Mouse (Mus musculus): ENCODE data around the gene Ankrd65.
A peak's percentile ranks its signal among the peaks of the same experiment; 100 is the strongest.
"Not testable (repeated sequence)": the region's sequence is repeated elsewhere in the genome, so short reads cannot be mapped to it uniquely, and the experiment has no call there.

Ankrd65 gene

DNA sequence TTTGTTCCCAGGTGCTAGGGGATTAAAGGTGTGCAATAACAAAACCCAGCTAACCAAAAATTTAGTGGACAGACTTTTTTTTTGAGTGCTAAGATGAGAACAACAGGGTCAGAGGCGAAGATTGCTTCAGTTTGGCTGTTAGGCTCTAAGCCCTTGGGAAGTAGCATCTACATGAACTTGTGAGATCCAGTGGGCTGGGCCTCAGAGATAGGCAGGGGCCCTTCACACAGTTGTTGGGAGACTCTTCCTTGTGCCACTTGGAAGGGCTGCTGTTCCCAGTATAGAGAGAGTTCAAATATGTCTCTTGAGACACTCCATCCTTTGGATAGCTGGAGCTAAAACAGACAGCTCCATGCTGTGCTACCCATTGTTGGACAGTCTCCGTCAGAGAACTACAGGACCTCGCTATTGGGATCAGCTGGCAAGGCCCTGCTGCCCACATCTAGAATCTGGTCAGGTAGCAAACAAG is at the start of gene Ankrd65:
Ankrd65 (plus strand) TSS at position 419 of the 469 bp plus-strand sequence.
- DNase-seq (ENCODE audit: low read depth in 2 of 2, low spot score in 2 of 2), result no peak

DNA sequence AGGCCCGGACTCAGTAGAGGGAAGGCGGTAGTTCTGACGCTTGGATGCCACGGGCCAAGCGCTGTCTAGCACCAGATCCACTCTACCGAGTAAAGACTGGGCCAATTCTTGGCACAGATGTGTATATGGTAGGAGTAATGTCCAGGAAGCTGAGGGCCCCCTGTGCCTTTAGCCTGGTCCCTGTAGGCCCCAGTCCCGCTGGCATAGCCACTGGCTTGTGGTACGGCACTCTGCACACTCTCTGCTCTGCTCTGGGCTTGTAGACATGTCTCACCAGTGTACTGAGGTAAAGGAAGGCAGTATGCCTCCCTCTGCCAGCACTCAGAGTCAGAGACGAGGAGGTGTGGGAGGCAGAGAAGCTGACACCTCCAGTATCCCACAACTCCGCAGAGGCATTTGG is 49.6 kb upstream of the Ankrd65 start:
- DNase-seq (ENCODE audit: low read depth in 2 of 2, low spot score in 2 of 2), result not testable (repeated sequence)

DNA sequence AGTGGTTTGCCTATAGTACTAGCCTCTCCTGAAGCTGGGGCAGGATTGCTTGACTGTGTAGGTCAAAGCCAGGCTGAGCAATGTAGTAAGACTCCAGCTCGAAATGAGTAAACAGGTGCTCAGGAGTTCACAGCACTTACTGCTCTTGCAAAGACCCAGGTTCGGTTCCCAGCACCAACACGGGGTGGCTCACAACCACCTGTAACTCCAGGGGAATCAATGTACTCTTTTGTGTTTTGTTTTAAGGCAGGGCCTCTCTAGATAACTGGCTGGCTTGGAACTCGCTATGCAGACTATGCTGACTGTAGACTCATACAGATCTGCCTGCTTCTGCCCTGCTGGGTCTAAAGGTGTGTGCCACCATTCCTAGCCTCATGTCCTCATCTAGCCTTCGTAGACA is 47.6 kb upstream of the Ankrd65 start:
- DNase-seq (ENCODE audit: low read depth in 2 of 2, low spot score in 2 of 2), result no peak

DNA sequence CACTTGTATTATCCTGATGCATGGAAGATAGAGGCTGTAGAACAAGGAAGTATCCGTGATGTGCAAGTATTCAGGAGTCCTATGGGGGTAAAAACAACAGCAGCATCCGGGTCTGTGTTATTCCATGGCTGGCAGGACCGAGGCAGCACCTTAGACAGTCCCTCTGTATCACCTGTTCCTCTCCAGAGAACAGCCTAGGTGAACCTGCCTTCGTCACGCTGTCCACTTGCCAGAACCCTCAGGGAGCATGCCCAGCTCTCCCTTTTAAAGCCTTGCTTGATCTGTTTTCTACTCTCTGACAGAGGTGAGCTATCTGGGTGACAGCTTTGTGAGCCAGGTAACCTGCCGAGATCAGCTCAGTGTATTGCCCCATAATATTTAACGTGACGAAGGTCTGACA is 45.8 kb upstream of the Ankrd65 start:
- no peak for DNase-seq (ENCODE audit: low read depth in 2 of 2, low spot score in 2 of 2)

DNA sequence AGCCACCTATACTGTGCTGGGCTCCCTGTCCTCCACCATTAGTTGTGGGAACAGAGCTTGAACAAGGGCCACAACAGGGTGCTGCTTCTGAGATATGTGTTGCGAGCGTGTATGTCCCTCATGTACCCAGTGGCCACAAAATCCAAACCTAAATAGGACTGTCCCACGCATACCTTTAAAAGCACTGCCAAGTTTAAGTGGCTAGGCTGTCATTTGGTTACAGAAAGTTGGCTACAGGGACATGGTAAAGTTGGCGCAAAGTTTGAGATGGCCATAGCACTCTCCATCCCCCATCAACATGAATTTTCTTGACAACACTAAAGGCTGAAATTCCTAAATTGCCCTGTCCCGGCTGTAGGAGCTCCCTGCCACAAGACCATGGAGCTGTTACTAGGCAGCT is 45.1 kb upstream of the Ankrd65 start:
- DNase-seq (ENCODE audit: low read depth in 2 of 2, low spot score in 2 of 2), result no peak

DNA sequence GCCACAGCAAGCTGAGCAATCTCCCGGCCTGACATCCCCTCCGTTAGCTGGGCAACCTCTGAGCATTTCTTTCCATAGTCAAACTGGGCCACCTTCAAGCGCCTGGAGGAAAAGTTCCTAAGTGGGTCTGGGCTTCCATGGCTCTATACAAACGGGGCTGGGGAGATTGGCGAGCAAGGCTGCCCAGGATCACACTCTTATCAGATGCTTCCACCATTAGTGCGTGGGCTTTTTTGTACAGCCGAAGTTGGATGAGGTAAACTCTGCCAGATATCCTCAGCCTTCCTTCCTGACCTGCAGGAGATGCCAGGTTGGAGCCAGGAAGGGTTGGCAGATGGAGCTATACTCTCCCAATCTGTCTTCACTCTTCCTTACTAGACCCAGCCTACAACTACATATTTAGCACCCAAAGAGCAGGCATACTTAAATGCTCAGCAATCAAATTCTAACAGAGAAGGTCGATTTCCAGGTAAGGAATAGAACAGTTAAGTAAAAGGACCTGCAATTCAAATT is 44.1 kb upstream of the Ankrd65 start:
- no peak for DNase-seq (ENCODE audit: low read depth in 2 of 2, low spot score in 2 of 2)

DNA sequence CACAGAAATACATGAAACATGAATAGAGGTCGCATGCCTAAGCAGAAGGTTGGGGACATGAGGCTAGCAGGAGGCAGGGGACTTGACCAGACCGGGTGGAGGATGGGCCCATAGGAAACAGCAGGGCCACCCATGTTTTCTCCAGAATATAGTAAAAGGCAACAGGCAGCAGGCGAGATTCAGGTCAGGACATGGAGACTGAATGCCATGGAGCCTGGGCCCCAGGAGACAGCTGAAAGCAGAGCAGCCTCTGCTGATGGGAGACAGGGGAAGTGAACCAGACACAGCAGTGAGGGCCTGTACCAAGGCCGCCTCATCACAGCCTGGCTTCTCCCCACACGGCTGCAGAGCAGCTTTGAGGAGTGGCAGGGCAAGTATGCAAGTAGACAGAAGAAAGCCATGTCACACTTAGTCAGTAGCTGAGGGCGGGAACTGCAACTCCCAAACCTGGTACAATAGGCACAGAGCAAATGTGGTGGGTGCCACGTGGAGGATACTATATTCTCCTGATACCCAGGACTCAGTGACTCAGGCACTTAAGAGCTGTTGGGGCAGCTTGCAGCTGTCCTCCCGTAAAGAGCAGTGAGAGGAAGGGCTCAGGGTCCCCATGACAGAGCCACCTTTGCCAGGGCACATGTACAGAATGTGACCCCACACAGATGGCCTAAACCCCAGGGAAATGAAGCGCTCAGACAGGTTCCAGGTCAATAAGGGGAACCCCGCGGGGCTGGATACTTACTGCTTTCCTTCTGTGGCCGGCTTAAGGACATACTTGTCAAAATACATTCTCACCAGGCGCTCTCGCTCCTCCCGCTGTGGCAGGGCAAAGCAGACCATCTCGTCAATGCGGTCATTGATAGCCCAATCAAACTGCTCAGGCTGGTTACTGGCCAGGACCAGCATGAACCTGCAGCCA is 43.4 kb upstream of the Ankrd65 start:
- no peak for DNase-seq (ENCODE audit: low read depth in 2 of 2, low spot score in 2 of 2)

DNA sequence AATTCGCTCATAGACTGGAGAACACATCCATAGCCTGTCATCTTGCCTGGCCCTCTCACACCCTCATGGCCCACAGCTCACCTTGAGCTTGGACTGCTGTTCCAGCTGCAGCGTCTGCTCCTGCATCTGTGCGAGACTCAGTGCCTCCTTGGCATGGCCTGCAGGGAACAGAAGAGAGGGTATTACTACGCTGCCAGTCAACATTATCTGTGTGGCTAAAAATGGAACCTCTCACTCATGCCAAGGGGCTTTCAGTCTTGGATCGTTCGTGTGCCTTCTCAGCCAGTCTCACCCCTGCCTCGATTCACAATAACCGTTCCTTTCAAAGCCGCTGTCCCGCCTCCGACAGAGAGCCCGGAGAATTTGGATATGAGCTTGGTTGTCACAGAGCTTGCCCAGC is 33.2 kb upstream of the Ankrd65 start:
- DNase-seq (ENCODE audit: low read depth in 2 of 2, low spot score in 2 of 2), result no peak

DNA sequence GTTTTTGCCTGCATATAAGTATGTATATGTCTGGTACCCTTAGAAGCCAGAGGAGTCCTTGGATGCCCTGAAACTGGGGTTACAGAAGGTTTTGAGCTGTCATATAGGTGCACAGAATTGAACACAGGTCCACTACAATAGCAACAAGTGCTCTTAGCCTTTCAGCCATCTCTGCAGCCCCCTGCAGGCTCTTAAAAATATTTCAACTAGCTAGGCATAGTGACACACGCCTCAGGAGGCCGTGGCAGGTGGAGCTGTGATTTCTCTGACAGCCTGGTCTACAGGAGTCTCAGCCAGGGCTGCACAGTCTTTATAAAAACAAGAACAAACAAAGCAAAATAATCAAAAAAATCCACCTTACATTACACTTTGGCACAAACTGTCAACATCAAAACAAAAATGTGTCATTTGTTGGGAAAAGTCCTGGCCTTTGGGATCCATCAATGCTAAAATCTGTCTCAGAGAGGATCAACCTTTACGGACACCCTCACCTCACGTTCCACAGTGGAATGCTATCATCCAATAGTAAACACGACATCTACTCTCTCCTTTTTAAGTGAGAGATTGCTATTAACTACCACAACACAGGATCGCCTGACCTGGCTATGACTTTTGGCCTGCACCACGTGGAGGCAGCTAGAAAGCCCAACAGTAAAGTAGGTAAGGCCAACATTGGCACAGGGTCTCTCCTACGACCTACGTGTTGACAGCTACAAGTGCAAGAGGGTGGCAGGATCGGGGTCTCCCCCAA is 30.2 kb upstream of the Ankrd65 start:
- DNase-seq (ENCODE audit: low read depth in 2 of 2, low spot score in 2 of 2), result peak; percentile 30 to 59

DNA sequence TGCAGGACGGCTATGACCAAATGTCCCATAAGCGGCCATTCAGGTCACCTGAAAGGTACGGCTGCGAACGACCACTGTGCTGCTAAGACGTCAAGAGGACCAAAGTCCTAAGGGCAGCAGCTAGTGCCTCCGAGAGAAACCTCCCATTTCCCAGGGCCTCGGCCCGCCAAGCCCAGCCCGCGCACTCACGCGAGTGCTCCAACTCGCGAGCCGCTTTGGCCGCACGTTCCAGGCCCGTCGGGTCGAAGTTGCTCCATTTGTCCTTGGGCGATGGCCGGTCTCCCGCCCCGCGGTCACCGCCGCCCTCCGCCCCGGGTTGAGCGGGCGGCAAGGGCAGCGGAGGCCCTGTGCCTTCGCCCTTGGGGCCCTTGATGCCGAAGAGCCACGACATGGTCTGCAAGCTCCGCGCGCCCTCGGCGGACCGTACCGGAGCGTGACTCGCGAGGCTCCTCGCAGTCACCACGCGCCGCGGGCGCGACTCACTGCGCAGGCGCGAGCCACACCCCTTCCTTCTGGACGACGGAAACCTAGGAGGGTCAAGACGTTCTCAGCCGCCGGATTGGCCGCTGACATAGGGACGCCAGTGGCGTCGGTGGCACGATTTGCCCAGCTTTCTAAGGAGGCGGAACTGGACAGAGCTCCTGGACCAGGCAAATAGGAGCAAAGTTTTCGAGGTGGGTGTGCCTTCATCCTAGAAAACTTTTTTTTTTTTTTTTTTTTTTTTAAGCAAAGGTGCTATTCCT is 29.5 kb upstream of the Ankrd65 start, which contains the start of gene Atad3a:
Atad3a (minus strand) TSS at position 481 of the 743 bp plus-strand sequence.
- DNase-seq (ENCODE audit: low read depth in 2 of 2, low spot score in 2 of 2), result peak; percentile 92 to 95

DNA sequence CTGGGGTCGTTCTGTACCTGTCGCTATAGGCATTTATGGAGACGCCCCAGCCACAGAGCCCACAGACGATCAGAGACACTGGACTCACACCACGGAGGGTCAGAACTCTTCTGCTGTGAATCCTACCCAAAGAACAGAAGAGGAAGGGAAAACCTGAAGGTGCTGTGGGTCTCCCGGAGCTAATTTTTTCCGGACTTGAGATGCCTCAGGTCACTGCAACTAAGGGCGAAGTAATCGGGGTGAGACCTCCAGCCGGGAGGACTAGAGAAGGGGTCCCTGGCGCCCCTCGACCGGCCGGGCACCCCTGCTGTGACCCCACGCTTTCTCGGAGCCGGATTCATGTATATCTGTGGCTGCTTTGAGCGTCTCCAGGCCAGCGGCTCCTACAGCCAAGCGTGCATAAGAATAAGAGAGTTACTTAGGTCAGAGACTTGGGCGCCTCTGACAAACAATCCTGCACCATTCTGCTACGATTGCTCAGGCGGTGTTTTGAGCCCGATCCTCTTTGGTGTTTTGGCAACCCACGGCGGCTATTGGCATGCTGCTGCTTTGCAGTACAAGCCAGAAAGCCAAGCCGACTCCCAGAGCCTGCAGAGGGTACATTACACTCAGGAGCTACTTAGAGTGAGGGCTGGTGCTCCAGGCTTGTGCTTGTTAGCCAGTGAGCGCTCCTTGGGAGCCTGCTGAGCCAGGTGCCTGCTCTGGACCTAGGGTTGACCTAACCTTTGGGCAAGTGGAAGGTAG is 28.7 kb upstream of the Ankrd65 start:
- DNase-seq (ENCODE audit: low read depth in 2 of 2, low spot score in 2 of 2), result no peak

DNA sequence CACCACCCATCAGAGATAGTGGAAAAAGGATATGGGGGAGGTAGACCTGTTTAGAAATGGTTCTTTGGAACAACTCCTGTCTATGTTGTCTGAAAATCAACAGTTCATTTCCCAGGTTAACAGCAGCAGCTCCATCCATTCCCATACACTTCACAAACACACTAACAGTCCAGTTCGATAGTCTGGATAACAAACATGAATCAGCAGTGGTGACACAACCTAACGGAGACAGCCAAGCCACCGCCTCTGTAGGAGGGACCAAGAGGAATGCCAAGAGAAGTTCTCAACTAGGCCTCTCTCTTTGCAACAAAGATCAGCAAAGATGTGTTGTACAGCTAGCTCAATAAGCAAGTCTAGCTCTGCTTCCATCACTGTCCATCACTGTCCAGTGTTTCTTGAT is 27.9 kb upstream of the Ankrd65 start:
- DNase-seq (ENCODE audit: low read depth in 2 of 2, low spot score in 2 of 2), result no peak

DNA sequence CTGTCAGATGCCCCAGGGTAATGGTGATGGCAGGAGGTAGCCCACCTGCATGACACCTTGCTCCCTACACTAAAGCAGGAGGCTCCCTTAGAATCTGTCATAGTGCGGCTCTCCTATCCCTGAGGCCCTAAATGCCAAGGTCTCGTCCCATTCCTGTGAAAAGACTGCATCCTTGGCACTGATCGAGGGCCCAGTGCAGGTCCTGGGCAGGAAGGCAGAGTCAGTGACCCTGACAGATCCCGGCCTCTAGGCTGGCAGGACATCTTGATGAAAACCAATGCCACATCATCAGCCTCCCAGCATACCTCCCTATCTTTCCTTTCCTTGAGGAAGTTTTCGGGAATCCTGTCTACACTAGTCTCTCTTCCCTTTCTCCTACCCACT is 20.8 kb upstream of the Ankrd65 start:
- no peak for DNase-seq (ENCODE audit: low read depth in 2 of 2, low spot score in 2 of 2)

DNA sequence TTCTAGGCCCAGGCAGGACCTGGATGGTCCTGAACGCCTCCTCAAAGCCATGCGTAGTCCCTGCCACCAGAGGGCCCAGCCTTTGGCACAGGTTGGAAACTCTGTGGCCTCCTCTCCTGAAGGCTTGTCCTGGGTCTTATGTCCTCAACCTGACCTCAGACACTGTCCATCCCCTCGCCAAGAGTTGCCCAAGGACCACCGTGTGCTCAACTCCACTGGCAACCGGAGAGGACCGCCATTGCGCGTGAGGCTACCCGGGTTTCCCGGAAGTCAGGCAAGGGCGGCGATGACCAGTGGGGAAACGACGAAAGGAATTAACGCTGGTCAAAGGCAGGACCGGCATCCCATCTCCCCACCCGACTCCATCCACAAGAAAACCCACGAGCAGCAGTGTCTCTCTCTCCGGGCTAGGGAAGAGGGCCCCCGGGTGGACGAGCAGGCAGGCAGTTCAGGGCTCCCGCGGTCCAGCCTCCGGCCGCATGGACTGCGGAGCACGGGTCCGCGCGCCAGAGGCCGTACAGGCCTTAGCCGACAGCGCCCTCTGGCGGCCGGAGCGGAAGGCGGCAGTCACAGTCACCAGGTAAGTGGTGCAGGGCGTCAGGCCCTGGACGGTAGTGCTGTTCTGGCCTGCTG is 20.2 kb upstream of the Ankrd65 start:
- DNase-seq (ENCODE audit: low read depth in 2 of 2, low spot score in 2 of 2), result peak; percentile 70 to 73

DNA sequence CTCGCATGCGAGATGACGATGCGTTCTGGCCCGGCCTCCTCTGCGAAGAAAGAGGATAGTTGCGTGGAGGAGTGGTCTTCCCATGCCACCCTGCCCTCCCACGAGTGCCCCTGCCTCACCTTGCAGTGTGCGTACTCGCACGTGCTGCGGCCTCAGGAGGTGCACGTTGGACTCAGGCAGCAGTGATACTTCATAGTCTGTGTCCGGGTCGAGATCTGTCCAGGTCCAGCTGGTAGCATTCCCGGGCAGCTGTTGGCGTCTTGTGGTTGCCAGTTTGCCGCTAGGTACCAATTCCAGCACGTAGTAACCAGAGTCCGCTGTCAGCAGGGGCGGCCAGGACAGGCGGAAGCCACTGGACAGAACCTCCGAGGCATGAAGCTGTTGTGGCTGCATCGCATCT is 19.6 kb upstream of the Ankrd65 start:
- DNase-seq (ENCODE audit: low read depth in 2 of 2, low spot score in 2 of 2), result no peak

DNA sequence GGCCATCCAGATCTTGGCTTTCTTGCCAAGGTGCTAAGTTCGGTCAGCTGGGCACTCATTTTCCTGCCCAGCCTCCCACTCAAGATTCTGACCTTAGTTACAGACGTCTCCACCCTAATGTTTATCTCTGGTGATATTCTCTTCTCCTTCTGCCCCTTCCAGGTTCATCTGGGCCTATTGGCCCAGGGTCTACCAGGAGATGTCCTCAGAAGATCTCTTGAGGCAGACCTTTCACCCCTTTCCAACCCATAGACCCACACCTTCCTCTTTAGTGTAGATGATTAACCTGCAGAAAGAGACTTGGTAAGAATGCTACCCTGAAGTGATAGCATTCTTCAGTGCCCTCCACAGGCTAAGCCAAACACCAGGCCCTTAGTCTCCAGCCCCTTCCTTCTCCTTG is 18.5 kb upstream of the Ankrd65 start:
- no peak for DNase-seq (ENCODE audit: low read depth in 2 of 2, low spot score in 2 of 2)

DNA sequence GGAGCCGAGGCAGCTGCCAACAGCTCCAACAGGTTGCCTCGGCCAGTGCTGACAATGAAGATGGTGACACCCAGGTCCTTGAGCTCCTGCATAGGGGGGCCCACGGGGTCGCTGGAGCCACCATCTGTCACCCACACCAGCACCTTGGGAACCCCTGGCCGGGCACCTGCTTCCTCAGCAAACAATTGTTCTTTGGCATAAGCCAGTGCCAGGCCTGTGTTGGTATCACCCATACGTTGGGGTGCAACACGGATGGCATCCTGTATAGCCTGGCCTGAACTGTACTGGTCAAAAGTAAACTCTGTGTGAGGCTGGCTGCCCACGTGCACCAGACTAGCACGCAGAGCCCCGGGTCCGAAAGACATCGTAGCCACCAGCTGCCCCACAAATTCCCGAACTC is 17.5 kb upstream of the Ankrd65 start:
- DNase-seq (ENCODE audit: low read depth in 2 of 2, low spot score in 2 of 2), result no peak

DNA sequence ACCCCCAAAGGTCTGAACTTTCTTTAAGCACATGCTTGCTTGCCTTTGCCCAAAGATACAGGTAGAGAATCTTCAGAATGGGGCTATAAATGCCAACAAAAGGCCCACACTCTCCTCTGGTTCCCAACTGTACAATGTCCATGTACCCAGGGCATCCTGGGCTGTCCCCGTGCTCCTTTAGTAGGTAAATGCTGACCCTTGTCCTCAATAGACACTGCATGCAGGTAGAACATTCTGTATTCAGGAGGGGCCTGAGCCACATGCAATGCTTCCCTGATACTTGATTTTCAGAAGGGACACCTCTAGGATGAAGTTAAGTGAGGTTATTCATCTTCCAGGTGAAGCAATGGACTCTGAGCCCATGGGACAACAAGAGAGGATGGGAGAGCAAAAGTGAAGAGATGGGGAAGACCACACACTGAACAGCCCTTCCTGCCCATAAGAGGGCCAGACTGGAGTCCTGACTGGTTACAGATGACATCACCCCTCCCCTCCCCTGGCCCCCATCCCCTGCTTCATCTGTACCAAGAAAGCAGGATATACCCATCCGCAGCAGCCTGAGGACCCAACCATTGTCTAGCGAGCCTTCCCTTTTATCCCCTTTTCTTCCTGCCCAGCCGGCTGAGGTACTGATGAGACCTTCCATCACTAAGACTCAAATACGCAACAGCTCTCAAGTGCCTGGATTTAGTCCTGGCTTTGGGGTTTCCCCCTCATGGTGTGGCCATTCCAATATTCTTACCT is 16.7 kb upstream of the Ankrd65 start:
- no peak for DNase-seq (ENCODE audit: low read depth in 2 of 2, low spot score in 2 of 2)

DNA sequence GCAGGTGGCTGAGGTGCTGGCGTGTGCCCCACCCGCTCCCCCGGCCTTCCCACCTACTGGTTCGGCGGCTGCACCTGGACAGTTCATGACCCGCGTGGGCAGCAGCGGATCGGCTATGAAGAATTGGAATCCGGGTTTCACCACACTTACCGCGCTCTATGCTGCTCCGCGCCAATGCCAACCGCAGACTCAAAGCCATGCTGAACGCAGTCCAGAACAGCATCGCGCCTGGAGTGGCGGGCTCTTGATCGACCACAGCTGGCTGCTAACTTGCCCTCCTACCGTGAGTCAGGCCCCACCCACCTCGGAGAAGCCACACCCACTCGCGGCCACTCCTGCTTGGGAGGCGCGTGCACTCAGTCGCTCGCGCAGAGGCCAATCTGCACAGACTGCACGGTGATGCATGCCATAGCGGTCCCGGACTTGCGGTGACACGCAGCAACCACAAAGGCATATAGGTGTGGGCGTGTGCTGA is 15.9 kb upstream of the Ankrd65 start, which contains the start of gene Vwa1:
Vwa1 (minus strand) TSS at position 419 of the 475 bp plus-strand sequence.
- peak; percentile 58 to 75 for DNase-seq (ENCODE audit: low read depth in 2 of 2, low spot score in 2 of 2)
